Mouse (Mus musculus) testis, adult 2 months (tissue): ENCODE measurements at regions not wholly inside any gene's neighbourhood (a gene's known extent, or its start where the extent isn't known, plus 50 kb on each side); places are given as distances from the start of the nearest gene placed in this dataset.

Experiments
- H3K27ac ChIP-seq: fragments of 200-500 bp; 2 replicates; pipeline ENCODE4 v1.5.1; 2012; ENCODE audit warnings: low read depth, low read length; ENCODE audit not compliant: control insufficient read depth, insufficient read depth
- H3K27me3 ChIP-seq: fragments of 200-500 bp; 2 replicates; pipeline ENCODE4 v1.6.1; 2012; ENCODE audit warnings: mild to moderate bottlenecking, low read length, moderate library complexity; ENCODE audit not compliant: control insufficient read depth, insufficient read depth
- H3K36me3 ChIP-seq: fragments of 200-500 bp; 2 replicates; pipeline ENCODE4 v1.6.1; 2012; ENCODE audit warnings: mild to moderate bottlenecking, low read length; ENCODE audit not compliant: control insufficient read depth, insufficient read depth
- H3K4me1 ChIP-seq: fragments of 200-500 bp; 2 replicates; pipeline ENCODE4 v1.6.1; 2012; ENCODE audit warnings: low read length; ENCODE audit not compliant: control insufficient read depth, insufficient read depth
- H3K4me3 ChIP-seq: fragments of 200-500 bp; 2 replicates; pipeline ENCODE4 v1.5.1; 2012; ENCODE audit warnings: low read depth, mild to moderate bottlenecking, low read length, moderate library complexity, mixed read lengths; ENCODE audit not compliant: control insufficient read depth
- CTCF ChIP-seq: fragments of 200-500 bp; IDR thresholded peaks from 2 replicates; pipeline ENCODE4 v1.5.1; 2012; ENCODE audit warnings: low read depth, mild to moderate bottlenecking, inconsistent platforms, low read length, moderate library complexity; ENCODE audit not compliant: control insufficient read depth, insufficient read depth, insufficient replicate concordance
- POLR2A ChIP-seq: fragments of 200-500 bp; IDR thresholded peaks from 2 replicates; pipeline ENCODE4 v1.6.1; 2012; ENCODE audit warnings: low read depth, mild to moderate bottlenecking, inconsistent platforms, low read length, moderate library complexity; ENCODE audit not compliant: control insufficient read depth

DNA sequence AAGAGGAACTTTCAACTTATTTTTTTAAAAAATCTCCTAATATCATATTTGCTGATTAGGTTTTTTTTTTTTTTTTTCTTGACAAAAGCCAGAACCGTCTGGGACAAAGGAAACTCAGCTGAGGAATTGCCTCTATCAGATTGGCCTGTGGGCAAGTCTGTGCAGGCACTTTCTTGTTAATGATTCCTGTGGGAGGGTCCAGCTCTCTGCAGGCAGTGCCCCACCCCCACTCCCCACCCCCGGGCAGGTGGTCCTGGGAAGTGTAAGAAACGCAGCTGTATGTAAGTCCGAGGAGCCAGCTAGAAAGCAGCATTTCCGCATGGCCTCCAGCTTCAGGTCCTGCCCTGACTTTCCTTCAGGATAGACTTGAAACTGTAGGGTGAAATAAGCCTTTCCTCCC is 377.7 kb downstream of the Sox2 start:
- no peak overlapping the region for H3K27ac ChIP-seq
- TF ChIP-seq CTCF = no peak
- TF ChIP-seq POLR2A = no peak
- H3K4me1 ChIP-seq = no peaks in the 10 kb centered on the region
- no peaks in the 10 kb centered on the region for H3K27me3 ChIP-seq
- no peaks in the 10 kb centered on the region for H3K36me3 ChIP-seq
- no peak overlapping the region for H3K4me3 ChIP-seq

DNA sequence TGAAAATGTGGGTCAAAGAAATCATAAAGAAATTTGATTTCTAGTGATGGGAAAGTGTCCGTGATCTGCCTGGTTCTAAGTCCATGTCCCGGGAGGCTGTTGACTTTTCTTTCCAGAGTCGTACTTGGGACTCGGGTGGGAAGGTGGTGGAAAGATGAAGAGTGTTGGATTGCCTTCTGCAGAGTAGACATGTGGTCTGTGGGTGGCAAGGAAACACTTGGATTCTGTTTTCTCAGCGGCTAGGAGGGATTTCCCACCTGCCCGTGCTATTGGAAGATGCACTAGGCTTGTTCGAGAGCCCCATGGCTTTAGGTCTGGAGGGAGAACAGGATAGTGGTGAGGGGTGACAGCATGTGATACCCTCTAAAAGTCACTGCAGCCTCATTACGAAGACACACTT is 379.7 kb downstream of the Sox2 start:
- Histone ChIP-seq H3K27ac (no peak overlapping the region), H3K27me3 (no peaks in the 10 kb centered on the region), H3K4me3 (no peak overlapping the region), H3K4me1 (no peaks in the 10 kb centered on the region), H3K36me3 (no peaks in the 10 kb centered on the region)
- TF ChIP-seq POLR2A (no peak), CTCF (no peak)

DNA sequence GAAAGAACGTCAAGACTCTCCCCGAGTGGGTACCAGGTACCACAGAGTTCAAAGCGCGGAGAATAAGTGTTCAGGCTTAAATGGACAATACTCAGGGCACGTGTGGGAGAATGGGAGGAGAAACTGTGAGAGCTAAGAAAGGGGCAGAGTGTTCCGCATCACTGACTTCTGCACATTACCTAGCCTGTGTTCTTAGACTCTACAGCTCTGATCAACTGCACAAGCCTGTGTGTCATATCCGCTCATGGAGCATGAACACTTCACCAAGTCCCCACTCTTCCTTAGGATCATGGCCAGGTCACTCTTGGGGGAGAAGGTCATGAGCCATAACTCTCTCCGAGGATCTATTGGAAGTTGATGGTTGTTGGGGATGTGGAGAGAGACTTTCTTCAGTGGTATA is 383.4 kb downstream of the Sox2 start:
- TF ChIP-seq CTCF (no peak), POLR2A (no peak)
- Histone ChIP-seq H3K4me3 (no peak overlapping the region), H3K27ac (no peak overlapping the region), H3K4me1 (no peaks in the 10 kb centered on the region), H3K36me3 (no peaks in the 10 kb centered on the region), H3K27me3 (no peaks in the 10 kb centered on the region)

DNA sequence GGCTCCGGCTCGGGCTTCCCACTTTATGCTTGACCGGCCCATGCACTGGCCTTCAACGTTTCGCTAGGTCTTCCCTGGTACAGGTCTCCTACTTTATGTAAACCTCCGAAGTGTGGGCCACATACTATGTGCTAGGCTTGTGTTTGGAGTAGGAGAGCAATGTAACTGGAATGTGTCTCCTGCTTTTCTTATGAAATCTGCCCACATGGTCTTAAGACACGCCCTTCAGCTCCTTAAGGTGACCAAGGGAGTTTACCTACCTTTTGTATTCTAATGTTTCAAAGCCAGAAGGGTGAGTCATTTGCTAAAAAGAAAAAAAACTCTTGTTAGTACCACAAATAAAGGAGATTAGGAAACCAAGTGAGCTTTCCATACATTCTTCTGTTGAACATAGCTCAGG is 385.0 kb downstream of the Sox2 start:
- no peaks in the 10 kb centered on the region for H3K27me3 ChIP-seq
- no peak for TF ChIP-seq POLR2A
- TF ChIP-seq CTCF = no peak
- H3K4me1 ChIP-seq = no peaks in the 10 kb centered on the region
- no peak overlapping the region for H3K27ac ChIP-seq
- H3K4me3 ChIP-seq = no peak overlapping the region
- H3K36me3 ChIP-seq = no peaks in the 10 kb centered on the region

DNA sequence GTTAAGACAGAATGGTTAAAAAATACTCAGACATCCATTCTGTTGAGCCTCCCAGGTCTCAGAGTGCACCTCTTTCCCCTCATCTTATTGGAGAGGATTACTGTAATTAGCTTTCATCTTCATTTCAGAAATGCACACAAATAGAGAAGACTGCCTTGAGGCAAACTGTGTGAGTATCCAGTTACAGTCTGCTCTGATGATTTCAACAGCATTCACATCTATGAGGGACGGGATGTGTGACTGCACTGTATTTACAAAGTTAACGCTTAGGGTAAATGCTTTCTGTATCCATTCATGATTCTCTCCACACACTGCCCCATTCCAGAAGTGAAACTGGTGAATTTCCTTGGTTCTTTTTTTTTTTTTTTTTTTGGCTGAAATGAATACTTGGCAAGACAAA is 393.5 kb downstream of the Sox2 start:
- TF ChIP-seq POLR2A = no peak
- TF ChIP-seq CTCF = no peak

DNA sequence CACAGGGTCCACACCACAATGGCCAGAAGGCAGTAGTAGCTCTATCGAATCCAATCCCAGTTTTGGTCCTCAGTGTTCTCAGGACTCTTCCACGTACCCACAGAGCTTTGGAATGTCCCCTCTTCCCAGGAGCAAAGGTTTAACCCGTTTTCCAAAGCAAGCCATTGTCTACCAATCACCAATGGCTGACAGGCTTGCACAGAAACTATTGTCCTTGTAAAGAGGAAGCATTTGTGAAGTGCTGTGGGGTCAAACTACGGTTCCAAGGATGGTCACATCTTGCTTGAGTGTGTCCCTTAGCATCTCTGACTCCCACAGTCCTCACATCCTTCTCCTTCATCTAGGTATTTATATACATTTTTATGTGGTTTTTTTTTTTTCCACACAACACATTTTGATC is 409.2 kb downstream of the Sox2 start:
- no peaks in the 10 kb centered on the region for H3K27me3 ChIP-seq
- H3K27ac ChIP-seq = no peak overlapping the region
- TF ChIP-seq CTCF (no peak), POLR2A (no peak)
- no peaks in the 10 kb centered on the region for H3K4me1 ChIP-seq
- H3K4me3 ChIP-seq = no peak overlapping the region
- no peaks in the 10 kb centered on the region for H3K36me3 ChIP-seq

More for the DNA sequence above, 393.5 kb downstream of the Sox2 start:
- Histone ChIP-seq H3K4me3 (no peak overlapping the region), H3K27ac (no peak overlapping the region), H3K36me3 (no peaks in the 10 kb centered on the region), H3K27me3 (no peaks in the 10 kb centered on the region), H3K4me1 (no peaks in the 10 kb centered on the region)

DNA sequence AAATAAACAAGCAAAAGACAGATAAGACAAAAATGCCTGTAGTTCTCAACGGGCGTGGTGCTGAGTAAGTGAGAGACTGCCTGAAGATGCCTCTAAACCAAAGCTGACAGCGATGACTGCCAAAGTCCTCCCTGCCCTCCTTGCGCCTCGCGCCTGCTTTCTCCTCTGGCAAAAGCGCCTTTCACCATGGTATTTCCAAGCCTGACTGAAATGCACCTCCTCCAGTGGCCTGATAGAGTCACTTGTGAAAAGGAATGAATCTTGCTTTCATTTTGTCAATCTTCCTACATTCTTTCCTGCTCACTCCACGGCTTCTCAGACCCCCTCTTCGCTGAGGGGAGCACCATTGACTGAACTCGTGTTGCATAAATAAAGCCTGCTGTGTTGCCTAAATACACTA is 409.8 kb downstream of the Sox2 start:
- TF ChIP-seq CTCF = no peak
- no peaks in the 10 kb centered on the region for H3K4me1 ChIP-seq
- H3K27ac ChIP-seq = no peak overlapping the region
- H3K4me3 ChIP-seq = no peak overlapping the region
- H3K36me3 ChIP-seq = no peaks in the 10 kb centered on the region
- H3K27me3 ChIP-seq = no peaks in the 10 kb centered on the region

DNA sequence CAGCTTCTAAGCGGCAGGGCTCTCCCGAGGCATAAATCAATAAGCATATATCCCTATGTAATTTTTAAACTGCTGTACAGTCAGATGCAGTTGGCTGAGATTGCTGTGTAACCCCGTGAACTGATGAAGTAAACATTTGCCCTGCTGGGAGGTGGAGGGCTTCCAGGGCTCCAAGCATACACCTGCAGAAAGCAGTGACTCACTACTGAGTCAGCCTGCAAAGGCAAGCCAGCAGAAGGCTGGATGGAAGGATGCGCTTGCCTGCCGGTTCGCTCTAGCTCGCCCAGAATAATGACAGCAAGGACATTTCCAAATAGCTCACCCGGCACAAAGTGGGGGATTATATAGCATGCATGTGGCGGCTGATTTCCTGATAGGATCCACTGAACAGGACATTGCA is 416.6 kb downstream of the Sox2 start:
- H3K27ac ChIP-seq = no peak overlapping the region
- H3K4me3 ChIP-seq = no peak overlapping the region
- no peaks in the 10 kb centered on the region for H3K27me3 ChIP-seq
- TF ChIP-seq CTCF = no peak
- no peaks in the 10 kb centered on the region for H3K4me1 ChIP-seq
- no peaks in the 10 kb centered on the region for H3K36me3 ChIP-seq
